ENCODE assay signal across 21 mouse cellular contexts in the genomic region with DNA sequence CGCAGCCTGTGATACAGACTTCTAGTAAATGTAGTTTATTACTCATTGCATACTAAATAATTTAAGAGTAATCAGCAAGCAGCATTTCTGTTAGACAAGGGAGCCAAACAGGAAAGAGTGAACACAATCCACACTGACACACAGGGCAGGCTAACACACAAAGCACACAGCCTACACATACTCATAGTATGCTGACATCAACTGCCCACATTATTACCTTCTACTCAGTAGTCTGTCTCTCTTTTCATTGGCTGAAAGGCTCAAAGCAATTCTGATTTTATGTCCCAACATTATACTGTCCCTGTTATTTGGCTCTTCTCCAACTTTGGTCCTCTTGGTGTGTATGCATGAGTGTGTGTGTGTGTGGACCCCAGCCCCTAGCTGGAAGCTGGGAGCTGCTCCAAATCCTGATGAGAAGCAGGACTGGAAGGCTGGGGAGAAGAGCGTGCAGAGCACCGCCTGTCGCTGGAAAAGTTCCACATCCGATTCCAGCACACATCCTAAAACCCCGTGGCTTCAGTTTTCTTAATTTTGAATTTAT.
DNase-seq lines count a peak whose midpoint lies in the region; ATAC-seq and TF ChIP-seq lines count a peak whose summit lies in the region.
"Had no signal": no experiment of that assay in that cellular context is flagged by ENCODE, and none has a peak within 500 bp of the region (broad histone marks: within the 10 kb centered on the region; RNA-seq: fewer than 3 reads in every experiment).

No protein-coding gene starts in this region.

- ATAC-seq in lung, embryonic 15.5 days (ENCODE audit: borderline replicate concordance, extremely low read depth, low FRiP score, low TSS enrichment): 0 out of 2 replicates have a peak, but pooled peaks have one; percentile 53
- ATAC-seq in lung, postnatal 0 days: no peak
- ATAC-seq in embryonic facial prominence, embryonic 15.5 days (ENCODE audit: insufficient number of reproducible peaks, low FRiP score, low TSS enrichment, low read depth): peak; percentile 29; the same call in 1 of the 2 replicates
- peak; percentile 72 for ATAC-seq in neural tube, embryonic 14.5 days (ENCODE audit: low read depth)
- ATAC-seq in kidney, embryonic 14.5 days (ENCODE audit: low FRiP score, low TSS enrichment): no peak
- ATAC-seq: intestine, embryonic 16.5 days; liver, embryonic 12.5 days had no signal

- H3K4me1 ChIP-seq in heart, embryonic 10.5 days: peaks cover 19% of the 10 kb centered on the region
- H3K4me1 ChIP-seq in lung, embryonic 15.5 days: no peaks in the 10 kb centered on the region
- H3K4me1 ChIP-seq in lung, postnatal 0 days (ENCODE audit: insufficient read depth, low read depth, low read length): no peaks in the 10 kb centered on the region
- H3K4me1 ChIP-seq in embryonic facial prominence, embryonic 15.5 days: 0 out of 2 replicates have a peak, but pooled peaks cover 2% of the 10 kb centered on the region
- H3K4me1 ChIP-seq in neural tube, embryonic 14.5 days (ENCODE audit: control insufficient read depth, insufficient read depth, low read length): no peaks in the 10 kb centered on the region
- no peaks in the 10 kb centered on the region for H3K4me1 ChIP-seq in kidney, embryonic 14.5 days (ENCODE audit: control insufficient read depth, insufficient read depth, low read length)

- DNase-seq in heart, embryonic 10.5 days (ENCODE audit: low spot score): peak; percentile 50
- no peak for DNase-seq in heart, postnatal 25 days (ENCODE audit: low spot score)
- DNase-seq in lung, postnatal 0 days (ENCODE audit: low spot score): no peak
- DNase-seq: adrenal gland, adult 2 months; cerebellum, adult 11-12 months; kidney, adult 9 months; kidney, postnatal 25 days; lung, adult 2 months; right cerebral cortex, postnatal 4 days; thymus, adult 2 months had no signal

- H3K27me3 ChIP-seq in heart, embryonic 10.5 days (ENCODE audit: insufficient read depth, poor library complexity, severe bottlenecking): no peaks in the 10 kb centered on the region
- no peaks in the 10 kb centered on the region for H3K27me3 ChIP-seq in lung, embryonic 15.5 days
- H3K27me3 ChIP-seq in lung, postnatal 0 days (replicated peaks; ENCODE audit: insufficient read depth, low read length): no peaks in the 10 kb centered on the region
- H3K27me3 ChIP-seq in embryonic facial prominence, embryonic 15.5 days: no peaks in the 10 kb centered on the region
- H3K27me3 ChIP-seq in neural tube, embryonic 14.5 days (ENCODE audit: control insufficient read depth, insufficient read depth, low read length): no peaks in the 10 kb centered on the region
- H3K27me3 ChIP-seq in kidney, embryonic 14.5 days (ENCODE audit: control insufficient read depth, insufficient read depth, low read length): no peaks in the 10 kb centered on the region
- H3K27me3 ChIP-seq: hindbrain, embryonic 13.5 days; liver, embryonic 12.5 days had no signal

- H3K9me3 ChIP-seq in heart, embryonic 10.5 days: no peaks in the 10 kb centered on the region
- no peaks in the 10 kb centered on the region for H3K9me3 ChIP-seq in lung, embryonic 15.5 days
- no peaks in the 10 kb centered on the region for H3K9me3 ChIP-seq in lung, postnatal 0 days (ENCODE audit: low read length)
- no peaks in the 10 kb centered on the region for H3K9me3 ChIP-seq in embryonic facial prominence, embryonic 15.5 days (replicated peaks)
- H3K9me3 ChIP-seq in neural tube, embryonic 14.5 days (ENCODE audit: control insufficient read depth, low read length): no peaks in the 10 kb centered on the region
- no peaks in the 10 kb centered on the region for H3K9me3 ChIP-seq in kidney, embryonic 14.5 days (ENCODE audit: control insufficient read depth, low read length)
- H3K9me3 ChIP-seq: hindbrain, embryonic 13.5 days; liver, embryonic 12.5 days had no signal

- H3K4me3 ChIP-seq in heart, embryonic 10.5 days: no peak overlapping the region
- no peak overlapping the region for H3K4me3 ChIP-seq in lung, embryonic 15.5 days
- no peak overlapping the region for H3K4me3 ChIP-seq in lung, postnatal 0 days (ENCODE audit: low read depth, low read length)
- H3K4me3 ChIP-seq in embryonic facial prominence, embryonic 15.5 days (replicated peaks): no peak overlapping the region
- H3K4me3 ChIP-seq in neural tube, embryonic 14.5 days (ENCODE audit: low read depth, low read length): no peak overlapping the region
- no peak overlapping the region for H3K4me3 ChIP-seq in kidney, embryonic 14.5 days (ENCODE audit: low read length)
- H3K4me3 ChIP-seq: erythroblast, embryonic 14.5 days; hindbrain, embryonic 13.5 days; layer of hippocampus, adult 2 months; liver, embryonic 12.5 days had no signal

- peaks cover 69% of the 10 kb centered on the region for H3K36me3 ChIP-seq in heart, embryonic 10.5 days
- peaks cover 31% of the 10 kb centered on the region for H3K36me3 ChIP-seq in lung, embryonic 15.5 days
- peaks cover 34% of the 10 kb centered on the region for H3K36me3 ChIP-seq in lung, postnatal 0 days (ENCODE audit: insufficient read depth, low read length)
- peaks cover 49% of the 10 kb centered on the region for H3K36me3 ChIP-seq in embryonic facial prominence, embryonic 15.5 days
- no peaks in the 10 kb centered on the region for H3K36me3 ChIP-seq in neural tube, embryonic 14.5 days (ENCODE audit: control insufficient read depth, insufficient read depth, low read length)
- peaks cover 42% of the 10 kb centered on the region for H3K36me3 ChIP-seq in kidney, embryonic 14.5 days (ENCODE audit: control insufficient read depth, insufficient read depth, low read length)

- H3K4me2 ChIP-seq in lung, embryonic 15.5 days: no peak overlapping the region
- H3K4me2 ChIP-seq in lung, postnatal 0 days (replicated peaks; ENCODE audit: low read depth, low read length): no peak overlapping the region
- no peak overlapping the region for H3K4me2 ChIP-seq in embryonic facial prominence, embryonic 15.5 days (replicated peaks)
- H3K4me2 ChIP-seq in neural tube, embryonic 14.5 days (ENCODE audit: low read depth, low read length): no peak overlapping the region
- H3K4me2 ChIP-seq in kidney, embryonic 14.5 days (replicated peaks; ENCODE audit: low read depth, low read length): no peak overlapping the region
- H3K4me2 ChIP-seq: heart, embryonic 11.5 days; hindbrain, embryonic 13.5 days; liver, embryonic 12.5 days; midbrain, embryonic 11.5 days had no signal

- no peak overlapping the region for H3K27ac ChIP-seq in heart, embryonic 10.5 days
- H3K27ac ChIP-seq in lung, embryonic 15.5 days: no peak overlapping the region
- H3K27ac ChIP-seq in lung, postnatal 0 days (ENCODE audit: low read length): no peak overlapping the region
- H3K27ac ChIP-seq in embryonic facial prominence, embryonic 15.5 days (replicated peaks): no peak overlapping the region
- no peak overlapping the region for H3K27ac ChIP-seq in neural tube, embryonic 14.5 days (ENCODE audit: low read depth, low read length)
- H3K27ac ChIP-seq in kidney, embryonic 14.5 days (ENCODE audit: low read depth, low read length): no peak overlapping the region
- H3K27ac ChIP-seq: hindbrain, embryonic 13.5 days; layer of hippocampus, adult 2 months; liver, embryonic 12.5 days had no signal

- intact Hi-C loops in heart, postnatal 25 days (cut with DNase I): loop anchor here (5.0 kb wide), 1 partner anchor 36 kb away; no protein-coding TSS in a partner anchor

- WGBS in heart, embryonic 10.5 days: 91% methylated on average over 6 of the region's 6 CpGs
- 78% methylated on average over 6 of the region's 6 CpGs for WGBS in lung, embryonic 15.5 days
- WGBS in lung, postnatal 0 days: 84% methylated on average over 6 of the region's 6 CpGs
- 76% methylated on average over 6 of the region's 6 CpGs for WGBS in embryonic facial prominence, embryonic 15.5 days
- WGBS in neural tube, embryonic 14.5 days: 84% methylated on average over 6 of the region's 6 CpGs
- WGBS in kidney, embryonic 14.5 days: 90% methylated on average over 6 of the region's 6 CpGs

- TF ChIP-seq EP300 in lung, postnatal 0 days (IDR thresholded peaks at IDR 0.05): no peak

- TF ChIP-seq CTCF in lung, postnatal 0 days (IDR thresholded peaks at IDR 0.05): no peak

- no peak overlapping the region for H3K9ac ChIP-seq in lung, embryonic 15.5 days
- H3K9ac ChIP-seq in lung, postnatal 0 days (replicated peaks; ENCODE audit: low read depth): no peak overlapping the region
- H3K9ac ChIP-seq in embryonic facial prominence, embryonic 15.5 days: no peak overlapping the region
- no peak overlapping the region for H3K9ac ChIP-seq in neural tube, embryonic 14.5 days (replicated peaks; ENCODE audit: low read depth, low read length)
- H3K9ac ChIP-seq in kidney, embryonic 14.5 days (ENCODE audit: low read depth, low read length): no peak overlapping the region
- H3K9ac ChIP-seq: hindbrain, embryonic 13.5 days; liver, embryonic 12.5 days had no signal

Comparison
In these comparisons a context has a peak if more than half of its experiments do, and no peak if none do; other contexts are left out.
1. ATAC-seq: peak in lung, embryonic 15.5 days (single experiment), embryonic facial prominence, embryonic 15.5 days (single experiment) and neural tube, embryonic 14.5 days (single experiment); none in lung, postnatal 0 days (single experiment) and kidney, embryonic 14.5 days (single experiment).